ENCODE assay signal across 11 mouse cellular contexts in the genomic region with DNA sequence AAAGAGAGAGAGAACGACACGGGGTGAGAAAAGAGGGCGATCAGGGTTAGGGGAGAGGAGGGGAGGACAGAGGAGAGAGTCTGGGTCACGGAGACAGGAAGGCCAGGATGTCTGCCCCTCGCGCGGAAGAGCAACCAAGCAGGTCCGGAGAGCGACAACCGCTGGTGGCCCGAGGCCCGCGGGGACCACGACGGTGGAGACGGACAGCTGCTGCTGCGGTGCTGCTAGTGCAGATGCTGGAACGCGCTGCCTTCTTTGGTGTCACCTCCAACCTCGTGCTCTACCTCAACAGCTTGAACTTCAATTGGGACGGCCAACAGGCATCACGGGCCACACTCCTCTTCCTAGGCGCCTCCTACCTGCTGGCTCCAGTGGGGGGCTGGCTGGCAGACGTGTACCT. TPM values are rescaled to one million over a fixed set of nuclear protein-coding genes. Genes with fewer than 3 reads are reported as not detected.
A peak's percentile ranks its signal among the peaks of the same experiment; 100 is the strongest.
DNase-seq lines count a peak whose midpoint lies in the region; ATAC-seq and TF ChIP-seq lines count a peak whose summit lies in the region.
"Had no signal": no experiment of that assay in that cellular context is flagged by ENCODE, and none has a peak within 500 bp of the region (broad histone marks: within the 10 kb centered on the region; RNA-seq: fewer than 3 reads in every experiment).

No protein-coding gene starts in this region.

- peak overlapping the region; percentile 42 for H3K4me2 ChIP-seq in heart, postnatal 0 days (ENCODE audit: low read depth, low read length)
- H3K4me2 ChIP-seq: hindbrain, embryonic 15.5 days had no signal

- H3K27me3 ChIP-seq in heart, postnatal 0 days (ENCODE audit: control insufficient read depth, insufficient read depth, low read length), result no peaks in the 10 kb centered on the region
- H3K27me3 ChIP-seq: hindbrain, embryonic 15.5 days had no signal

- TF ChIP-seq POLR2A in lung, adult 2 months (IDR thresholded peaks at IDR 0.05; ENCODE audit: borderline replicate concordance, extremely low read depth, low read depth, low read length), result no peak

- no peak for TF ChIP-seq CTCF in gastrocnemius, adult 2 months (IDR thresholded peaks at IDR 0.05)
- TF ChIP-seq CTCF in lung, adult 2 months (IDR thresholded peaks at IDR 0.05; ENCODE audit: insufficient read depth, low read length), result no peak
- TF ChIP-seq CTCF in heart, postnatal 0 days (IDR thresholded peaks at IDR 0.05; ENCODE audit: low read depth), result no peak

- H3K27ac ChIP-seq in gastrocnemius, adult 2 months, result peak overlapping the region; percentile 61; the same call in 1 of the 2 replicates
- H3K27ac ChIP-seq in heart, postnatal 0 days (ENCODE audit: low read depth), result no peak overlapping the region
- H3K27ac ChIP-seq: hindbrain, embryonic 15.5 days had no signal

- no peak for DNase-seq in gastrocnemius, adult 2 months
- no peak for DNase-seq in gastrocnemius, postnatal 4 days (ENCODE audit: low spot score in 2 of 2)
- DNase-seq in lung, adult 2 months, result no peak
- DNase-seq in lung, adult 18-20 months, result no peak
- no peak for DNase-seq in heart, postnatal 0 days (ENCODE audit: low spot score)
- peak; percentile 18 for DNase-seq in spleen, adult 12 weeks (ENCODE audit: low spot score)
- DNase-seq in thymus, postnatal 14 days, result no peak
- DNase-seq in layer of hippocampus, adult 11-12 months (ENCODE audit: low spot score), result no peak
- DNase-seq: left cerebral cortex, postnatal 4 days had no signal

- TF ChIP-seq EP300 in heart, postnatal 0 days (IDR thresholded peaks at IDR 0.05; ENCODE audit: low read depth), result no peak

- peaks cover 3% of the 10 kb centered on the region; the same call in 1 of the 2 replicates for H3K4me1 ChIP-seq in lung, adult 2 months (ENCODE audit: control insufficient read depth, insufficient read depth, low read length)
- H3K4me1 ChIP-seq in heart, postnatal 0 days (ENCODE audit: control insufficient read depth, insufficient read depth), result peaks cover 11% of the 10 kb centered on the region; the same call in 1 of the 2 replicates

- no peaks in the 10 kb centered on the region for H3K36me3 ChIP-seq in heart, postnatal 0 days (replicated peaks; ENCODE audit: control insufficient read depth, insufficient read depth, low read length)
- H3K36me3 ChIP-seq: hindbrain, embryonic 15.5 days had no signal

- peak overlapping the region; percentile 46 for H3K4me3 ChIP-seq in gastrocnemius, adult 2 months
- peak overlapping the region; percentile 27 for H3K4me3 ChIP-seq in lung, adult 2 months (replicated peaks; ENCODE audit: extremely low read depth, low read depth, low read length)
- H3K4me3 ChIP-seq in heart, postnatal 0 days (ENCODE audit: low read depth, low read length), result peak overlapping the region; percentile 21
- H3K4me3 ChIP-seq: hindbrain, embryonic 15.5 days had no signal

- intact Hi-C loops in gastrocnemius, adult 2 months (cut with DNase I), result no loop called here

- ATAC-seq in heart, postnatal 0 days (ENCODE audit: insufficient read depth, low read depth), result no peak

- H3K9ac ChIP-seq in heart, postnatal 0 days (replicated peaks; ENCODE audit: low read depth, low read length), result no peak overlapping the region
- H3K9ac ChIP-seq: hindbrain, embryonic 15.5 days had no signal

- 54% methylated on average over 24 of the region's 24 CpGs for WGBS in lung, adult 2 months
- WGBS in heart, postnatal 0 days, result 42% methylated on average over 24 of the region's 24 CpGs

- no peaks in the 10 kb centered on the region for H3K9me3 ChIP-seq in heart, postnatal 0 days (replicated peaks; ENCODE audit: control insufficient read depth, low read length)
- H3K9me3 ChIP-seq: hindbrain, embryonic 15.5 days had no signal

RNA-seq across cellular contexts. Expression of a gene that starts 3.4 kb away (rescaled TPM):
- under 1 TPM; 0.31 to 0.53 TPM for total RNA-seq in gastrocnemius, adult 2 months (2021)
- total RNA-seq in gastrocnemius, postnatal 4 days (2021), result 1 to 10 TPM; 1.5 TPM
- 33.3 and 42.0 TPM in 2 replicates for polyA plus RNA-seq in lung, adult 2 months (2012; rRNA removed)
- 0.46 and 2.7 TPM in 2 replicates for total RNA-seq in heart, postnatal 0 days (2014; rRNA removed; ENCODE audit: low replicate concordance)
- 0.43 and 0.59 TPM in 2 replicates for polyA plus RNA-seq in heart, postnatal 0 days (2015; fragmentation: Nextera tagmentation; extraction: Ambion mirVana)

RNA-seq across cellular contexts. Expression of a gene that starts 13.1 kb away (rescaled TPM):
- total RNA-seq in gastrocnemius, adult 2 months (2021), result not detected
- under 1 TPM; 0.21 to 0.32 TPM for total RNA-seq in gastrocnemius, postnatal 4 days (2021)
- 2.8 and 3.5 TPM in 2 replicates for polyA plus RNA-seq in lung, adult 2 months (2012; rRNA removed)
- 3.6 TPM in 1 of 2 replicates, not detected in the other for total RNA-seq in heart, postnatal 0 days (2014; rRNA removed; ENCODE audit: low replicate concordance)
- not detected in 2 replicates for polyA plus RNA-seq in heart, postnatal 0 days (2015; fragmentation: Nextera tagmentation; extraction: Ambion mirVana)
- total RNA-seq: left cerebral cortex, postnatal 4 days had no signal
- polyA plus RNA-seq: neural tube, embryonic 14.5 days had no signal

RNA-seq across cellular contexts. Expression of a gene that starts 26.8 kb away (rescaled TPM):
- total RNA-seq in gastrocnemius, adult 2 months (2021), result 1 to 10 TPM; 2.8 to 7.2 TPM
- total RNA-seq in gastrocnemius, postnatal 4 days (2021), result 10 to 100 TPM; 47.1 to 56.1 TPM
- polyA plus RNA-seq in lung, adult 2 months (2012; rRNA removed), result 22.4 and 23.5 TPM in 2 replicates
- 69.1 and 71.7 TPM in 2 replicates for total RNA-seq in heart, postnatal 0 days (2014; rRNA removed; ENCODE audit: low replicate concordance)
- polyA plus RNA-seq in heart, postnatal 0 days (2015; fragmentation: Nextera tagmentation; extraction: Ambion mirVana), result 19.3 and 19.5 TPM in 2 replicates

RNA-seq across cellular contexts. Expression of a gene that starts 38.9 kb away (rescaled TPM):
- total RNA-seq in gastrocnemius, adult 2 months (2021), result 100 to 1,000 TPM; 227 to 255 TPM
- total RNA-seq in gastrocnemius, postnatal 4 days (2021), result 100 to 1,000 TPM; 191 to 193 TPM
- polyA plus RNA-seq in lung, adult 2 months (2012; rRNA removed), result 206 and 278 TPM in 2 replicates
- total RNA-seq in heart, postnatal 0 days (2014; rRNA removed; ENCODE audit: low replicate concordance), result 80.6 and 99.8 TPM in 2 replicates
- 85.8 and 90.9 TPM in 2 replicates for polyA plus RNA-seq in heart, postnatal 0 days (2015; fragmentation: Nextera tagmentation; extraction: Ambion mirVana)

RNA-seq across cellular contexts. Expression of a gene that starts 52.1 kb away (rescaled TPM):
- 100 to 1,000 TPM; 150 to 184 TPM for total RNA-seq in gastrocnemius, adult 2 months (2021)
- 100 to 1,000 TPM; 313 to 325 TPM for total RNA-seq in gastrocnemius, postnatal 4 days (2021)
- 159 and 186 TPM in 2 replicates for polyA plus RNA-seq in lung, adult 2 months (2012; rRNA removed)
- total RNA-seq in heart, postnatal 0 days (2014; rRNA removed; ENCODE audit: low replicate concordance), result 362 and 463 TPM in 2 replicates
- 33.0 and 36.8 TPM in 2 replicates for polyA plus RNA-seq in heart, postnatal 0 days (2015; fragmentation: Nextera tagmentation; extraction: Ambion mirVana)
